In genomic region chr6:88416130-88416758, GRCm38 (mm10) we compare ENCODE assay signal across 9 mouse cellular contexts. TPM values are rescaled to one million over a fixed set of nuclear protein-coding genes. Genes with fewer than 3 reads are reported as not detected.
DNase-seq lines count a peak whose midpoint lies in the region; ATAC-seq lines count a peak whose summit lies in the region.
"Had no signal": no experiment of that assay in that cellular context is flagged by ENCODE, and none has a peak within 500 bp of the region (broad histone marks: within the 10 kb centered on the region; RNA-seq: fewer than 3 reads in every experiment).

No protein-coding gene starts in this region.

- H3K27me3 ChIP-seq in lung, embryonic 15.5 days, result no peaks in the 10 kb centered on the region
- no peaks in the 10 kb centered on the region for H3K27me3 ChIP-seq in hindbrain, embryonic 16.5 days (replicated peaks; ENCODE audit: control insufficient read depth, insufficient read depth, low read length)
- H3K27me3 ChIP-seq in limb, embryonic 13.5 days, result no peaks in the 10 kb centered on the region

- H3K4me3 ChIP-seq in lung, embryonic 15.5 days, result no peak overlapping the region
- H3K4me3 ChIP-seq in hindbrain, embryonic 16.5 days (ENCODE audit: low read length), result no peak overlapping the region
- no peak overlapping the region for H3K4me3 ChIP-seq in limb, embryonic 13.5 days

- H3K9me3 ChIP-seq in lung, embryonic 15.5 days, result no peaks in the 10 kb centered on the region
- H3K9me3 ChIP-seq in hindbrain, embryonic 16.5 days (ENCODE audit: control insufficient read depth, low read length), result no peaks in the 10 kb centered on the region
- no peaks in the 10 kb centered on the region for H3K9me3 ChIP-seq in limb, embryonic 13.5 days

- DNase-seq in lung, postnatal 25 days (ENCODE audit: low spot score), result no peak
- peak; percentile 19 for DNase-seq in embryo, embryonic 11.5 days (ENCODE audit: low read depth, low spot score)
- no peak for DNase-seq in lung, postnatal 10 days
- DNase-seq: spleen, adult 18-20 months had no signal

- H3K9ac ChIP-seq in lung, embryonic 15.5 days, result no peak overlapping the region
- no peak overlapping the region for H3K9ac ChIP-seq in hindbrain, embryonic 16.5 days (ENCODE audit: low read depth, low read length)
- no peak overlapping the region for H3K9ac ChIP-seq in limb, embryonic 13.5 days

- WGBS in lung, embryonic 15.5 days, result 71% methylated on average over 7 of the region's 7 CpGs
- 36% methylated on average over 7 of the region's 7 CpGs for WGBS in hindbrain, embryonic 16.5 days
- 42% methylated on average over 7 of the region's 7 CpGs for WGBS in limb, embryonic 13.5 days

- peaks cover 8% of the 10 kb centered on the region; the same call in 1 of the 2 replicates for H3K4me1 ChIP-seq in lung, embryonic 15.5 days
- H3K4me1 ChIP-seq in hindbrain, embryonic 16.5 days (ENCODE audit: control insufficient read depth, insufficient read depth, low read depth, low read length), result no peaks in the 10 kb centered on the region; the same call in none of the 2 replicates
- H3K4me1 ChIP-seq in limb, embryonic 13.5 days, result peaks cover 29% of the 10 kb centered on the region

- H3K4me2 ChIP-seq in lung, embryonic 15.5 days, result no peak overlapping the region
- H3K4me2 ChIP-seq in hindbrain, embryonic 16.5 days (ENCODE audit: low read length), result no peak overlapping the region
- H3K4me2 ChIP-seq in limb, embryonic 13.5 days (replicated peaks), result no peak overlapping the region

- H3K27ac ChIP-seq in lung, embryonic 15.5 days, result no peak overlapping the region
- no peak overlapping the region for H3K27ac ChIP-seq in hindbrain, embryonic 16.5 days (ENCODE audit: low read depth, low read length)
- peak overlapping the region; percentile 28; the same call in 1 of the 2 replicates for H3K27ac ChIP-seq in limb, embryonic 13.5 days

- peak; percentile 42; the same call in 1 of the 2 replicates for ATAC-seq in lung, embryonic 15.5 days (ENCODE audit: borderline replicate concordance, extremely low read depth, low FRiP score, low TSS enrichment)
- 0 out of 2 replicates have a peak, but pooled peaks have one; percentile 40 for ATAC-seq in hindbrain, embryonic 16.5 days
- ATAC-seq in limb, embryonic 13.5 days (ENCODE audit: low FRiP score, low read depth), result no peak
- ATAC-seq in erythroblast, adult 5-6 weeks (replicated peaks; ENCODE audit: low FRiP score, poor library complexity, severe bottlenecking), result no peak
- no peak for ATAC-seq in activated CD4-positive, CD25-positive, alpha-beta regulatory T cell, adult 4 months

- no peaks in the 10 kb centered on the region for H3K36me3 ChIP-seq in lung, embryonic 15.5 days
- H3K36me3 ChIP-seq in hindbrain, embryonic 16.5 days (ENCODE audit: control insufficient read depth, insufficient read depth, low read length), result no peaks in the 10 kb centered on the region
- no peaks in the 10 kb centered on the region for H3K36me3 ChIP-seq in limb, embryonic 13.5 days

RNA-seq across cellular contexts. Expression of gene Eefsec, which starts 30.1 kb away (rescaled TPM):
- polyA plus RNA-seq in lung, embryonic 15.5 days (2015; fragmentation: Nextera tagmentation; extraction: Ambion mirVana), result 37.7 and 42.4 TPM in 2 replicates
- 24.4 and 24.9 TPM in 2 replicates for polyA plus RNA-seq in hindbrain, embryonic 16.5 days (2015; fragmentation: Nextera tagmentation; extraction: Ambion mirVana)
- 42.3 and 47.1 TPM in 2 replicates for polyA plus RNA-seq in limb, embryonic 13.5 days (2015; fragmentation: Nextera tagmentation; extraction: Ambion mirVana)
- total RNA-seq in erythroblast, adult 5-6 weeks (2015; ENCODE audit: low replicate concordance), result 3.3 and 6.7 TPM in 2 replicates
- total RNA-seq in erythroblast, adult 5-6 weeks (2017; ENCODE audit: low replicate concordance), result 3.1 and 12.4 TPM in 2 replicates
- 10 to 100 TPM; 28.4 to 30.5 TPM for polyA plus RNA-seq in activated CD4-positive, CD25-positive, alpha-beta regulatory T cell, adult 4 months (2017; shearing (Covaris generic))

RNA-seq across cellular contexts. Expression of gene Ruvbl1, which starts 49.0 kb away (rescaled TPM):
- polyA plus RNA-seq in lung, embryonic 15.5 days (2015; fragmentation: Nextera tagmentation; extraction: Ambion mirVana), result 147 and 148 TPM in 2 replicates
- polyA plus RNA-seq in hindbrain, embryonic 16.5 days (2015; fragmentation: Nextera tagmentation; extraction: Ambion mirVana), result 93.8 and 95.2 TPM in 2 replicates
- polyA plus RNA-seq in limb, embryonic 13.5 days (2015; fragmentation: Nextera tagmentation; extraction: Ambion mirVana), result 151 TPM in 2 replicates
- 8.1 and 12.5 TPM in 2 replicates for total RNA-seq in erythroblast, adult 5-6 weeks (2015; ENCODE audit: low replicate concordance)
- total RNA-seq in erythroblast, adult 5-6 weeks (2017; ENCODE audit: low replicate concordance), result 23.4 and 35.0 TPM in 2 replicates
- polyA plus RNA-seq in activated CD4-positive, CD25-positive, alpha-beta regulatory T cell, adult 4 months (2017; shearing (Covaris generic)), result 10 to 100 TPM; 52.0 to 75.2 TPM

Comparison
In these comparisons a context has a peak if more than half of its experiments do, and no peak if none do; other contexts are left out.
1. ATAC-seq: peak in lung, embryonic 15.5 days (single experiment) and hindbrain, embryonic 16.5 days (single experiment); none in limb, embryonic 13.5 days (single experiment), erythroblast, adult 5-6 weeks (single experiment) and activated CD4-positive, CD25-positive, alpha-beta regulatory T cell, adult 4 months (single experiment).